Mouse (Mus musculus): Measurements from ENCODE around the gene Fam216a. TPM values are rescaled to one million over a fixed set of nuclear protein-coding genes. Genes with fewer than 3 reads are reported as not detected.

Fam216a gene
- polyA plus RNA-seq, 1 experiment from 2014 or later, result 92.1 TPM

- DNase-seq (ENCODE audit: low spot score), result no peak
Observed at GRCm38 (mm10) chr5:122391178-122391785, 19.1 kb upstream of the Fam216a start.

- no peak for DNase-seq (ENCODE audit: low spot score)
Observed at GRCm38 (mm10) chr5:122390671-122391070, 18.5 kb upstream of the Fam216a start.

- no peak for DNase-seq (ENCODE audit: low spot score)
Observed at GRCm38 (mm10) chr5:122390006-122390405, 17.8 kb upstream of the Fam216a start.

- peak; percentile 81 for DNase-seq (ENCODE audit: low spot score)
Observed at GRCm38 (mm10) chr5:122379374-122380155, 7.4 kb upstream of the Fam216a start.

- DNase-seq (ENCODE audit: low spot score), result no peak
Observed at GRCm38 (mm10) chr5:122378171-122378570, 6.0 kb upstream of the Fam216a start.

GRCm38 (mm10) chr5:122377101-122377833 is 5.1 kb upstream of the Fam216a start:
- no peak for DNase-seq (ENCODE audit: low spot score)

GRCm38 (mm10) chr5:122372878-122373277 is 714 bp upstream of the Fam216a start:
- DNase-seq (ENCODE audit: low spot score), result no peak

GRCm38 (mm10) chr5:122371591-122372191 is 473 bp downstream of the Fam216a start, which contains the start of gene Gpn3:
Gene Gpn3 (plus strand): TSS chr5:122371876.
- DNase-seq (ENCODE audit: low spot score), result no peak

- no peak for DNase-seq (ENCODE audit: low spot score)
Observed at GRCm38 (mm10) chr5:122354492-122355067, 17.6 kb downstream of the Fam216a start.

GRCm38 (mm10) chr5:122353807-122354491 is 18.2 kb downstream of the Fam216a start, which contains the start of the genes Rad9b and Vps29:
Gene Rad9b (minus strand): TSS chr5:122354233.
Gene Vps29 (plus strand): TSS chr5:122354369.
- peak; percentile 99 for DNase-seq (ENCODE audit: low spot score)

- DNase-seq (ENCODE audit: low spot score), result no peak
Observed at GRCm38 (mm10) chr5:122345777-122346176, 26.4 kb downstream of the Fam216a start.

- DNase-seq (ENCODE audit: low spot score), result peak; percentile 84
Observed at GRCm38 (mm10) chr5:122344260-122344659, 27.9 kb downstream of the Fam216a start.

GRCm38 (mm10) chr5:122343768-122344167 is 28.4 kb downstream of the Fam216a start:
- no peak for DNase-seq (ENCODE audit: low spot score)

GRCm38 (mm10) chr5:122342874-122343273 is 29.3 kb downstream of the Fam216a start:
- DNase-seq (ENCODE audit: low spot score), result no peak

GRCm38 (mm10) chr5:122336554-122337294 is 35.4 kb downstream of the Fam216a start:
- DNase-seq (ENCODE audit: low spot score), result no peak

GRCm38 (mm10) chr5:122334682-122335081 is 37.5 kb downstream of the Fam216a start:
- peak; percentile 79 for DNase-seq (ENCODE audit: low spot score)

- DNase-seq (ENCODE audit: low spot score), result no peak
Observed at GRCm38 (mm10) chr5:122330269-122330668, 41.9 kb downstream of the Fam216a start.

GRCm38 (mm10) chr5:122327283-122327682 is 44.9 kb downstream of the Fam216a start:
- no peak for DNase-seq (ENCODE audit: low spot score)

- DNase-seq (ENCODE audit: low spot score), result no peak
Observed at GRCm38 (mm10) chr5:122325477-122325876, 46.7 kb downstream of the Fam216a start.
